Mouse (Mus musculus) ES-Bruce4 (cell line): ENCODE data around the gene Myo18a. TPM values are rescaled to one million over a fixed set of nuclear protein-coding genes. Genes with fewer than 3 reads are reported as not detected.

ENCODE experiments used
- H3K27ac ChIP-seq: 2 replicates; pipeline ENCODE4 v1.5.1; 2012; ENCODE audit warnings: low read length, inconsistent platforms; ENCODE audit not compliant: insufficient read depth
- H3K27me3 ChIP-seq: 2 replicates; pipeline ENCODE4 v1.6.1; 2012; ENCODE audit warnings: mild to moderate bottlenecking, low read length, inconsistent platforms; ENCODE audit not compliant: control insufficient read depth, poor library complexity, insufficient read depth, severe bottlenecking
- H3K36me3 ChIP-seq: 2 replicates; pipeline ENCODE4 v1.6.1; 2012; ENCODE audit warnings: inconsistent platforms, mild to moderate bottlenecking, low read length, moderate library complexity; ENCODE audit not compliant: control insufficient read depth, poor library complexity, insufficient read depth, severe bottlenecking
- H3K4me1 ChIP-seq: one replicate; pipeline ENCODE4 v1.8.1; 2011; ENCODE audit warnings: low read length; ENCODE audit not compliant: control insufficient read depth, insufficient read depth
- H3K4me3 ChIP-seq: 2 replicates; pipeline ENCODE4 v1.5.1; 2011; ENCODE audit warnings: low read depth, mild to moderate bottlenecking, low read length
- H3K9ac ChIP-seq: 2 replicates; pipeline ENCODE4 v1.6.1; 2012; ENCODE audit warnings: low read depth, mild to moderate bottlenecking, inconsistent platforms; ENCODE audit not compliant: poor library complexity, severe bottlenecking
- H3K9me3 ChIP-seq: replicated peaks from 2 replicates; pipeline ENCODE4 v1.6.1; 2012; ENCODE audit warnings: mild to moderate bottlenecking, low read length, inconsistent platforms; ENCODE audit not compliant: control insufficient read depth, poor library complexity, insufficient read depth, severe bottlenecking
- CTCF ChIP-seq: IDR thresholded peaks from one replicate; pipeline ENCODE4 v1.8.1; 2011; ENCODE audit warnings: low read depth, low read length
- EP300 ChIP-seq: IDR thresholded peaks from 2 replicates; pipeline ENCODE4 v1.6.1; 2011; ENCODE audit warnings: low read depth, low read length; ENCODE audit not compliant: insufficient read depth
- POLR2A ChIP-seq: IDR thresholded peaks from one replicate; pipeline ENCODE4 v1.8.1; 2011; ENCODE audit warnings: low read length; ENCODE audit not compliant: insufficient read depth
- polyA plus RNA-seq: library from polyadenylated mRNA; stranded (reverse); fragments of >200 nt; gene quantifications from 2 replicates; pipeline ENCODE4 v1.2.4, GENCODE M21; 2011; ENCODE audit warnings: low read depth; ENCODE audit not compliant: missing spikeins, insufficient read depth, insufficient read length

Gene Myo18a
- polyA plus RNA-seq, 1 experiment = 59.6 TPM

DNA sequence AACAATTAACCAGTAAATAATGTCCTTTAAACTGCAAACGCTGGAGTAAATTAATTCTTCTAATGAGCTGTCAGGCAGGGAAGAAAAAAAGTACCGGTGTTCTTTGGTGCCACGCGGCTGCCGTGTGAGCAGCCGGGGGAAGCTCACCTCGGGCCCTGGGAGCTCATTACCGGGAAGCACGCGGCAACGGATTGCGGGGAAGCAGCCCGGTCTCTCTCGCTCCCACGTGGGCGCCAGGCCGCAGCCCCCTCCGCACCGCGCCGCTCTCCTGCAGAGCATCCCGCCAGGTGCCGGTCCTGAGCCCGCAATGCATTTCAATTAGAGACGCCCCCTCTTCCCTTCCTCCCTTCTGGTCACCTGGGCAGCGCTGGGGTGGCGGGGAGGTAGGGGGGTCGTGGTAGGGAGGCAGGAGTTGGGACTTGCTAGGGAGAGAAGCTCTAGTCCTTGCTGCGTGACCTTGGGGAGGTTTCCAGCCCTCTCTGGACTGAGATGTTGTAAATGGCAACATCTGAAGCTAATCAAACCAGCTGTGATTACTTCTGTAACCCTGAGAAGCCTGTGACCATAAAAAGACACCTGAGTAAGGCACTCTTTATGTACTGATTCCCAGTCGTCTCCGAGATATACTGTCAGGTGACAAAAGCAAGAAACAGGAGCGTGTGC is 151.7 kb downstream of the Myo18a start:
- Histone ChIP-seq H3K4me1 (peaks cover 9% of the 10 kb centered on the region), H3K27ac (0 out of 2 replicates have a peak overlapping the region, but pooled peaks have one; percentile 20), H3K36me3 (no peaks in the 10 kb centered on the region), H3K9me3 (no peaks in the 10 kb centered on the region), H3K27me3 (no peaks in the 10 kb centered on the region), H3K9ac (peak overlapping the region; percentile 80), H3K4me3 (peak overlapping the region; percentile 21)
- TF ChIP-seq POLR2A (no peak), EP300 (0 out of 2 replicates have a peak, but pooled peaks have one; percentile 37), CTCF (no peak)

Other genes with a start within 250 kb of the Myo18a start
- gene Abhd15, start 248.1 kb upstream of the Myo18a start, polyA plus RNA-seq = not detected in 2 replicates
- 8.2 and 11.3 TPM in 2 replicates for gene Trp53i13, start 247.3 kb upstream of the Myo18a start, polyA plus RNA-seq
- not detected in 2 replicates for gene Gm10392, start 244.0 kb upstream of the Myo18a start, polyA plus RNA-seq
- gene Taok1, start 155.4 kb upstream of the Myo18a start, polyA plus RNA-seq = 48.1 and 50.5 TPM in 2 replicates
- 133 and 139 TPM in 2 replicates for gene Nufip2, start 77.1 kb upstream of the Myo18a start, polyA plus RNA-seq
- gene Cryba1, start 38.0 kb upstream of the Myo18a start, polyA plus RNA-seq = not detected in 2 replicates
- not detected in 2 replicates for gene Gm10277, start 24.5 kb downstream of the Myo18a start, polyA plus RNA-seq
- gene Pipox, start 130.8 kb downstream of the Myo18a start, polyA plus RNA-seq = 14.3 and 17.0 TPM in 2 replicates
- gene Sez6, start 167.6 kb downstream of the Myo18a start, polyA plus RNA-seq = 0.33 and 0.57 TPM in 2 replicates
- gene Phf12, start 219.5 kb downstream of the Myo18a start, polyA plus RNA-seq = 50.8 and 58.2 TPM in 2 replicates